Mouse (Mus musculus) adrenal gland, adult 18-20 months (tissue): ENCODE results near the gene Ehmt1. TPM values are rescaled to one million over a fixed set of nuclear protein-coding genes. Genes with fewer than 3 reads are reported as not detected.
"Not testable (repeated sequence)": the region's sequence is repeated elsewhere in the genome, so short reads cannot be mapped to it uniquely, and the experiment has no call there.

Experiments
- DNase-seq, 2 experiments: peaks; one replicate each; pipeline ENCODE4 v3.0.0; 2021 to 2022; ENCODE audit warnings: low spot score in 2 of 2
- long read RNA-seq, 2 experiments: library from polyadenylated mRNA; stranded (forward); transcript quantifications; one replicate each; pipeline ENCODE4 v2.0.0; 2021
- total RNA-seq, 2 experiments: library from RNA; stranded (reverse); gene quantifications; 1 replicate in 1 of 2; 2 replicates in 1 of 2; pipeline ENCODE4 v1.2.3; 2021

Ehmt1 gene
- 10 to 100 TPM; 46.6 to 50.1 TPM for total RNA-seq
- long read RNA-seq, experiment 1, full-length matches to known transcripts = 7 of 13 reads
- long read RNA-seq, experiment 1, partial matches to known transcripts = 0 of 13 reads
- long read RNA-seq, experiment 1, other reads (novel, unspliced or antisense) = 6 of 13 reads
- long read RNA-seq, experiment 2, full-length matches to known transcripts = 1 of 9 reads
- long read RNA-seq, experiment 2, partial matches to known transcripts = 5 of 9 reads
- long read RNA-seq, experiment 2, other reads (novel, unspliced or antisense) = 3 of 9 reads

GRCm38 (mm10) chr2:24918930-24919838 is at the start of gene Ehmt1:
Gene Ehmt1 (minus strand): TSS chr2:24919614.
- peak; percentile 96 to 97 for DNase-seq

GRCm38 (mm10) chr2:24962304-24963000 is 43.0 kb upstream of the Ehmt1 start, which contains the start of gene Dph7:
Gene Dph7 (plus strand): TSS chr2:24962400.
- peak; percentile 77 to 83 for DNase-seq

GRCm38 (mm10) chr2:24960910-24961309 is 41.5 kb upstream of the Ehmt1 start:
- DNase-seq = peak in 1 of 2 experiments; percentile 29

- DNase-seq = no peak
Measured at GRCm38 (mm10) chr2:24952537-24953055, 33.2 kb upstream of the Ehmt1 start.

GRCm38 (mm10) chr2:24950189-24950535 is 30.7 kb upstream of the Ehmt1 start:
- peak in 1 of 2 experiments; percentile 37 for DNase-seq

GRCm38 (mm10) chr2:24949421-24950188 is 30.2 kb upstream of the Ehmt1 start, which contains the start of gene Zmynd19:
Gene Zmynd19 (plus strand): TSS chr2:24949792.
- DNase-seq = peak; percentile 98

GRCm38 (mm10) chr2:24944304-24944703 is 24.9 kb upstream of the Ehmt1 start:
- not testable (repeated sequence) for DNase-seq

- no peak for DNase-seq
Measured at GRCm38 (mm10) chr2:24942092-24942491, 22.7 kb upstream of the Ehmt1 start.

- peak; percentile 85 to 90 for DNase-seq
Measured at GRCm38 (mm10) chr2:24935057-24935796, 15.8 kb upstream of the Ehmt1 start, which contains the start of gene Arrdc1. Gene Arrdc1 (minus strand): TSS chr2:24935252.

- DNase-seq = peak in 1 of 2 experiments; percentile 12
Measured at GRCm38 (mm10) chr2:24934441-24934963, 15.1 kb upstream of the Ehmt1 start.

GRCm38 (mm10) chr2:24929593-24929992 is 10.2 kb upstream of the Ehmt1 start:
- no peak for DNase-seq

- DNase-seq = no peak
Measured at GRCm38 (mm10) chr2:24929119-24929518, 9.7 kb upstream of the Ehmt1 start.

GRCm38 (mm10) chr2:24927810-24928479 is 8.5 kb upstream of the Ehmt1 start:
- no peak for DNase-seq

- no peak for DNase-seq
Measured at GRCm38 (mm10) chr2:24926965-24927358, 7.5 kb upstream of the Ehmt1 start.

- no peak for DNase-seq
Measured at GRCm38 (mm10) chr2:24926345-24926964, 7.0 kb upstream of the Ehmt1 start.

GRCm38 (mm10) chr2:24925284-24925683 is 5.9 kb upstream of the Ehmt1 start:
- no peak for DNase-seq

GRCm38 (mm10) chr2:24923561-24923960 is 4.1 kb upstream of the Ehmt1 start:
- DNase-seq = peak in 1 of 2 experiments; percentile 32

GRCm38 (mm10) chr2:24919839-24920175 is 393 bp upstream of the Ehmt1 start:
- DNase-seq = no peak
